ENCODE assay signal across 10 mouse cellular contexts in the genomic region with DNA sequence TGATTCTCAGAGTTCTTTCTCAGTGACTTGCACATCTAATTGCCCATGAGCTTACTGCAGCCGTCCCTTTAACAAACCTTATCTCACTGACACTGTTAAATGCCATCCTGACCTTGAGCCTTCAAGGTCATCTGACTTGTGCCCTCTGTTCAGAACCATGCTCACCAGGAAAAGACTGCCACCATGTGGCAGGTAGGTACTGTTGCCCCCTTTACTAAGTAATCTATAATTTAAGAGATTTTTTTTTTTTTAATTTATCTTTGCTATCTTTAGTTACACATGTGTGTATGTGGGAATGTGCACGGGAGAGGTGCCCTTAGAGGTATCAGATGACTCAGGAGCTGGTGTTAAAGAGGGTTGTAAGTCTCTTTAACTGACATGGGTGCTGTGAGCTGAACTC. TPM values are rescaled to one million over a fixed set of nuclear protein-coding genes. Genes with fewer than 3 reads are reported as not detected.
DNase-seq lines count a peak whose midpoint lies in the region; ATAC-seq and TF ChIP-seq lines count a peak whose summit lies in the region.
"Had no signal": no experiment of that assay in that cellular context is flagged by ENCODE, and none has a peak within 500 bp of the region (broad histone marks: within the 10 kb centered on the region; RNA-seq: fewer than 3 reads in every experiment).

No protein-coding gene starts in this region.

- no peaks in the 10 kb centered on the region for H3K27me3 ChIP-seq in midbrain, postnatal 0 days (ENCODE audit: insufficient read depth, low read length)
- H3K27me3 ChIP-seq in midbrain, embryonic 15.5 days (replicated peaks): no peaks in the 10 kb centered on the region
- H3K27me3 ChIP-seq in liver, embryonic 13.5 days: no peaks in the 10 kb centered on the region
- H3K27me3 ChIP-seq: embryonic facial prominence, embryonic 13.5 days; hindbrain, embryonic 13.5 days had no signal

- peak; percentile 46 for DNase-seq in adrenal gland, postnatal 10 days
- no peak for DNase-seq in adrenal gland, adult 18-20 months (ENCODE audit: low spot score in 2 of 2)
- DNase-seq in midbrain, postnatal 0 days (ENCODE audit: low spot score): no peak
- peak; percentile 15 for DNase-seq in liver, embryonic 13.5 days
- peak; percentile 34 for DNase-seq in thymus, postnatal 25 days
- no peak for DNase-seq in heart, postnatal 36 days
- DNase-seq in urinary bladder, postnatal 25 days (ENCODE audit: low spot score): no peak

- no peak overlapping the region for H3K4me2 ChIP-seq in midbrain, postnatal 0 days (ENCODE audit: low read depth, low read length, poor library complexity, severe bottlenecking)
- H3K4me2 ChIP-seq in midbrain, embryonic 15.5 days: no peak overlapping the region
- H3K4me2 ChIP-seq in liver, embryonic 13.5 days: no peak overlapping the region
- H3K4me2 ChIP-seq: embryonic facial prominence, embryonic 13.5 days; hindbrain, embryonic 13.5 days had no signal

- no peaks in the 10 kb centered on the region for H3K9me3 ChIP-seq in midbrain, postnatal 0 days (ENCODE audit: low read length)
- no peaks in the 10 kb centered on the region for H3K9me3 ChIP-seq in midbrain, embryonic 15.5 days
- H3K9me3 ChIP-seq in liver, embryonic 13.5 days (replicated peaks): no peaks in the 10 kb centered on the region
- H3K9me3 ChIP-seq: embryonic facial prominence, embryonic 13.5 days; hindbrain, embryonic 13.5 days had no signal

- TF ChIP-seq CTCF in midbrain, postnatal 0 days (IDR thresholded peaks at IDR 0.05): peak; percentile 42

- 64% methylated on average over 2 of the region's 2 CpGs for WGBS in midbrain, postnatal 0 days
- WGBS in midbrain, embryonic 15.5 days: 67% methylated on average over 2 of the region's 2 CpGs
- 11% methylated on average over 2 of the region's 2 CpGs for WGBS in liver, embryonic 13.5 days (ENCODE audit: insufficient replicate concordance)

- H3K4me3 ChIP-seq in midbrain, postnatal 0 days (ENCODE audit: low read depth, low read length): no peak overlapping the region
- no peak overlapping the region for H3K4me3 ChIP-seq in midbrain, embryonic 15.5 days
- H3K4me3 ChIP-seq in liver, embryonic 13.5 days (replicated peaks): no peak overlapping the region
- H3K4me3 ChIP-seq: embryonic facial prominence, embryonic 13.5 days; hindbrain, embryonic 13.5 days had no signal

- intact Hi-C loops in heart, postnatal 36 days (cut with DNase I): loop anchor here (1.0 kb wide), 1 partner anchor 84 kb away; no protein-coding TSS in a partner anchor

- no peaks in the 10 kb centered on the region for H3K4me1 ChIP-seq in midbrain, postnatal 0 days (ENCODE audit: insufficient read depth, low read length)
- H3K4me1 ChIP-seq in midbrain, embryonic 15.5 days: no peaks in the 10 kb centered on the region
- H3K4me1 ChIP-seq in liver, embryonic 13.5 days (replicated peaks): peaks cover 7% of the 10 kb centered on the region; the same call in 1 of the 2 replicates
- H3K4me1 ChIP-seq: embryonic facial prominence, embryonic 13.5 days; hindbrain, embryonic 13.5 days had no signal

- no peaks in the 10 kb centered on the region for H3K36me3 ChIP-seq in midbrain, postnatal 0 days (ENCODE audit: insufficient read depth, low read length)
- no peaks in the 10 kb centered on the region for H3K36me3 ChIP-seq in midbrain, embryonic 15.5 days (replicated peaks)
- no peaks in the 10 kb centered on the region for H3K36me3 ChIP-seq in liver, embryonic 13.5 days
- H3K36me3 ChIP-seq: embryonic facial prominence, embryonic 13.5 days; hindbrain, embryonic 13.5 days had no signal

- no peak overlapping the region for H3K27ac ChIP-seq in midbrain, postnatal 0 days (ENCODE audit: low read depth, low read length)
- H3K27ac ChIP-seq in midbrain, embryonic 15.5 days: no peak overlapping the region
- H3K27ac ChIP-seq in liver, embryonic 13.5 days: no peak overlapping the region
- H3K27ac ChIP-seq: embryonic facial prominence, embryonic 13.5 days; hindbrain, embryonic 13.5 days had no signal

- ATAC-seq in midbrain, postnatal 0 days (ENCODE audit: low FRiP score): no peak
- ATAC-seq in midbrain, embryonic 15.5 days (replicated peaks): no peak
- ATAC-seq in liver, embryonic 13.5 days (ENCODE audit: low read depth): peak; percentile 54

- no peak overlapping the region for H3K9ac ChIP-seq in midbrain, postnatal 0 days (replicated peaks; ENCODE audit: low read length, poor library complexity, severe bottlenecking)
- no peak overlapping the region for H3K9ac ChIP-seq in midbrain, embryonic 15.5 days
- no peak overlapping the region for H3K9ac ChIP-seq in liver, embryonic 13.5 days
- H3K9ac ChIP-seq: embryonic facial prominence, embryonic 13.5 days; hindbrain, embryonic 13.5 days had no signal

RNA-seq across cellular contexts. Expression of a gene that starts 18.2 kb away (rescaled TPM):
- 10 to 100 TPM; 18.0 to 18.5 TPM for total RNA-seq in adrenal gland, postnatal 10 days (2021)
- 1 to 10 TPM; 3.7 to 5.2 TPM for total RNA-seq in adrenal gland, adult 18-20 months (2021)
- 16.2 and 24.6 TPM in 2 replicates for total RNA-seq in midbrain, postnatal 0 days (2014; rRNA removed)
- 77.4 and 79.7 TPM in 2 replicates for polyA plus RNA-seq in midbrain, postnatal 0 days (2015; fragmentation: Nextera tagmentation; extraction: Ambion mirVana)
- polyA plus RNA-seq in midbrain, embryonic 15.5 days (2015; fragmentation: Nextera tagmentation; extraction: Ambion mirVana): 50.0 and 53.3 TPM in 2 replicates
- 11.3 and 11.6 TPM in 2 replicates for polyA plus RNA-seq in liver, embryonic 13.5 days (2015; fragmentation: Nextera tagmentation; extraction: Ambion mirVana)
- total RNA-seq in heart, postnatal 36 days (2021): 1 to 10 TPM; 8.2 to 8.9 TPM

Comparison
In these comparisons a context has a peak if more than half of its experiments do, and no peak if none do; other contexts are left out.
1. DNase-seq: peak in adrenal gland, postnatal 10 days (single experiment), liver, embryonic 13.5 days (single experiment) and thymus, postnatal 25 days (single experiment); none in adrenal gland, adult 18-20 months (0 of 2), midbrain, postnatal 0 days (single experiment), heart, postnatal 36 days (0 of 2) and urinary bladder, postnatal 25 days (single experiment).